Mouse (Mus musculus) megakaryocyte, embryonic 14.5 days (primary cell): ENCODE results near the gene Ski.

Experiments used
- FLI1 ChIP-seq: IDR thresholded peaks from 2 replicates; pipeline ENCODE4 v1.6.1; 2012; ENCODE audit warnings: low read length, inconsistent platforms, mixed read lengths
- GATA1 ChIP-seq: IDR thresholded peaks from 3 replicates; pipeline ENCODE4 v1.6.1; 2012; ENCODE audit warnings: mixed read lengths, low read length, inconsistent platforms, borderline replicate concordance

DNA sequence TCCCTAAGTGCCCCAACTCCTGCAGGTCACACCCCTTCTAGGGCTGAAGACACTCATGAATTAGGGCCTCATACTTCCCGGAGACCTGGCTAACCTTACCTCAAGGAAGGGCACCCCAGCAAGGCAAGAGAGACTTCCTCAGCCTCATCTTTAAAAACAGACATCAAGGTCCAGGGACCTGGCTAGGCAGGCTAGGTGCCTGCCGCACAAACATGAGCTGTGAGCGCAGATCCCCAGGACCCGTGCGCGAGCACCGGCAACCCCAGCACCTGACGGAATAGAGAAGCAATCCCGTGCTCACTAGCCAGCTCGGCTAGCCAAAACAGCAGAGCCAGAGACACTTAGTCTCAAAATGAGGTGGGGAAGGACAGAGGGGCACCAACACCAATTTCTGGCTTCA lies 7.6 kb downstream of the Ski start:
- TF ChIP-seq GATA1: no peak
- no peak for TF ChIP-seq FLI1
